Mouse (Mus musculus) kidney, adult 11 months (tissue): Measurements from ENCODE around the gene Ncor1.
"Not testable (repeated sequence)": the region's sequence is repeated elsewhere in the genome, so short reads cannot be mapped to it uniquely, and the experiment has no call there.

ENCODE experiments used
- DNase-seq: peaks from one replicate; pipeline ENCODE4 v3.0.0; 2022

The Ncor1 gene

DNA sequence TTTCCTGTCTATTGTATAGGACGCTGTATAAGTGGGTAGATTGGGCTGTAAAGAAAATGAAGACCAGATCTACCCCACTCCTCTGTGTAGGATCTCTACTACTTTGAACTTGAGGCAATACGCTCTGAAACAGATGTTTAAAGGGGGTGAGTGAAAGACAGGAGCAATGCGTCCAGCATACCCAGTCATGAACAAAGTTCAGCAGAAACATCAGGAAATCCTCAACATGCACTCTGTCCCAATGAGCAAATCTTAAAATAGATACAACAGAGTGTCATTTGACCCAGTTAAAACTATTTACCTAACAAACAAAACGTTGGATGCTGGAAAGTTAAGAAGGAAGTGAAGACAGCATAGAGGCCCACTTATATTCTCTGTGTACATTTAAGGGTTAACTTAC, 106.4 kb downstream of the Ncor1 start:
- no peak for DNase-seq

DNA sequence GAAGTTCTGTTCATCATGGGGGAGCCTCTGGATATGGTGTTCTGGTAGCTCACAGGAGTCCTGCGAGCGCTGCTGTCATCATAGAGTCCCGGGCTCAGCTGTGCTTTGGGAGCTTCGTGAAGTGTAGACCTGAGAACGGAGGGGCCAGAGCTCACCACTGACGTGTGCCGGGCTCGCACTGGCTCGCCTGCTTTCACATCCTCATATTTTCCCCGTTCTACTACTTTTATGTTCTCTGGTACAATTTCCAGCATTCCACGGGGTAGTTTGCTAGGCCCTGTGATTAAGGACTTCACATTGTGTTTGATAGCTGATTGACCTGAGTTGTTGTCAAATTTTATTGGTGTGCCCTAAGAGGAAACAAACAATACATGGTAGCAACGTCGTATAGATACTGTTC, 115.3 kb downstream of the Ncor1 start:
- no peak for DNase-seq

- no peak for DNase-seq
Observed at GRCm38 (mm10) chr11:62332228-62332627, 126.1 kb downstream of the Ncor1 start.

GRCm38 (mm10) chr11:62331141-62331540, 127.2 kb downstream of the Ncor1 start:
- no peak for DNase-seq

- no peak for DNase-seq
Observed at GRCm38 (mm10) chr11:62323659-62324058, 134.7 kb downstream of the Ncor1 start.

DNA sequence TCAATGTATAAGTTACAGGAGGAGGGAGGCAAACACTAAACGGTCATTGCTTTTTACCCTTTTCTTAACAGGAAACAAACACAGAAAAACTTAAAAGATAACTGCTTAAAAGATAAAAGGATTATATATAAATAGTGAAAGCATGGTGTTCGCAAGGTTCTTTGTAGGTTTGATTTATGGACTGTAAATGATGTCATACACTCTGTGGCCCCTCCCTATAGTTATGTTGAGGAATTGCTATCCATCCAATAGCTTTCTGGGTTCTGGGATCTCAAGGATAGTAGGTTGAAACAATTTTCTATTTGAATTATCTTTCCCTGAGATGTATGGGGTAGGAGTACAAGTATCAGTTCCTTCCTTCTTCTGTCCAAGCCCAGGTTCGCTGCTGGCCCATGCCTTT, 138.2 kb downstream of the Ncor1 start:
- no peak for DNase-seq

DNA sequence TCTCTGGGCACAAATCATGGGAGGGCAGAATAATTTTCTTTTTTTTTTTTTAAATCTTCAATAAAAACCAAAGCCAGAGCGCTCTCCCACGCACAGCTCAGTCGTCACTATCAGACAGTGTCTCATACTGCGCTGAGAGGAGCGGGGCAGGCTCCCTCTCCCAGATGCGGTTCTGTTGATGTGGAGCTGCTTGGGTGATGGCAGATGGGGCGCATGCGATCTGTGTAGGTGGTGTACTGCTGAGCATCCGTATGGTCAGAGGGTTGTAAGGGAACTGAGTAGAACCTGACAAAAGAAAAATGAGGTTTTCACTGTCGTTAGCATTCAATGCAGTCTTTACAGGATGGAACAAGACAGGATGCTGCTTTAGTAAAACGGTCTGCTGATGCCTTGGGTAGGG, 140.6 kb downstream of the Ncor1 start:
- DNase-seq = no peak

- DNase-seq = no peak
Observed at GRCm38 (mm10) chr11:62314984-62315383, 143.4 kb downstream of the Ncor1 start.

- DNase-seq = no peak
Observed at GRCm38 (mm10) chr11:62309296-62309695, 149.0 kb downstream of the Ncor1 start.

DNA sequence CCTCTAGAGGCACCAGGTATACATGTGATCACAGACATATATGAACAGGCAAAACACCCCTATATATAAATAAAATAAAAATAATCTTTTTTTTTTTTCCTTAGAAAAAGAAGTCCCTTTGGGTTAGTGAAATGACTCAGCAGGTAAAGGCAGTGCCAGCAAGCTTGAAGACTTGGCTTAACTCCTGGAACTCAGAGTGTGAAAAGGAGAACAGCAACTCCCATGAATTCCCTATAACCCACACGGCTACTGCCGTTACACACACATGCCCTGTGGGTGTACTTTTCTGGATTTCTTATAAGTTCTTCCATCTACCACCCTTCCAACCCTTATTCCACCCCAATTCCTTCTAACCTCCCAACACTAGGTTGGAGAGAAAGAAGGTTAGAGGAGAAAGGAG, 152.5 kb downstream of the Ncor1 start:
- no peak for DNase-seq

GRCm38 (mm10) chr11:62298883-62299282, 159.5 kb downstream of the Ncor1 start:
- DNase-seq = no peak

DNA sequence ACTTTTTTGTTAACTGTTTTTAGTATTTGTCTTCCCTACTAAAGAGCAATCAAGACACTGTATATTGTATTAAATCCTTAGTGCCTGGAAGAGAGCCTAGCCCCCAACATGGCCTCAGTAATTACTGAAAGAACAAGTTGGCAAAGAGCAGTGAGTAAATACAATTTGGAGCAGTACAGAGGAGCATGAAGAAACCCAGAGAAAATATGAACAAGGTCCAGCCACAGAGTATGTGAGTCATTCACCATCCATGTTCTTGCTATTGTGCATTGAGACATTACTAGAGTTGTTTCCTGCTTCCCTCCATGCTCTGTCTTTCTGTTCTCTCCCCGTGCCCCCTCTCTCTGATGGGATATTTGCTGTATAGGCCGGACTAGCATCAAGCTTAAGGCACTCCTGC, 164.2 kb downstream of the Ncor1 start:
- DNase-seq = no peak

- DNase-seq = no peak
Observed at GRCm38 (mm10) chr11:62287700-62288099, 170.6 kb downstream of the Ncor1 start.

- DNase-seq = no peak
Observed at GRCm38 (mm10) chr11:62285020-62285419, 173.3 kb downstream of the Ncor1 start.

DNA sequence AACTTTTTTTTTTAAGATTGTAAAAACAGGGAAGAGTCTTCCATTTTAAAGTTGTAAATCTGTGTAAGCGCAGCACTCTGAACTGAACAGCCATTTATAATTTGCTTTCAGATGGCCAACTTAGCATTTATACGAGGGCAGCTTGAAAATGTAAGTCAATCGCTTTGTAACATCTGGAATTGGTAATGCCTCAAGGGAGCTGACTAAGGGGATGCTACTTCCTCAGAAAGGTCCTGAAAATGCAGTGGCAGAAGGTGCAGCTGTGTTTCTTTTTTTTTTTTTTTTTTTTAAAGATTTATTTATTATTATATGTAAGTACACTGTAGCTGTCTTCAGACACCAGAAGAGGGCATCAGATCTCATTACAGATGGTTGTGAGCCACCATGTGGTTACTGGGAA, 174.3 kb downstream of the Ncor1 start:
- not testable (repeated sequence) for DNase-seq

GRCm38 (mm10) chr11:62281601-62281997, 176.7 kb downstream of the Ncor1 start:
- peak; percentile 84 for DNase-seq

DNA sequence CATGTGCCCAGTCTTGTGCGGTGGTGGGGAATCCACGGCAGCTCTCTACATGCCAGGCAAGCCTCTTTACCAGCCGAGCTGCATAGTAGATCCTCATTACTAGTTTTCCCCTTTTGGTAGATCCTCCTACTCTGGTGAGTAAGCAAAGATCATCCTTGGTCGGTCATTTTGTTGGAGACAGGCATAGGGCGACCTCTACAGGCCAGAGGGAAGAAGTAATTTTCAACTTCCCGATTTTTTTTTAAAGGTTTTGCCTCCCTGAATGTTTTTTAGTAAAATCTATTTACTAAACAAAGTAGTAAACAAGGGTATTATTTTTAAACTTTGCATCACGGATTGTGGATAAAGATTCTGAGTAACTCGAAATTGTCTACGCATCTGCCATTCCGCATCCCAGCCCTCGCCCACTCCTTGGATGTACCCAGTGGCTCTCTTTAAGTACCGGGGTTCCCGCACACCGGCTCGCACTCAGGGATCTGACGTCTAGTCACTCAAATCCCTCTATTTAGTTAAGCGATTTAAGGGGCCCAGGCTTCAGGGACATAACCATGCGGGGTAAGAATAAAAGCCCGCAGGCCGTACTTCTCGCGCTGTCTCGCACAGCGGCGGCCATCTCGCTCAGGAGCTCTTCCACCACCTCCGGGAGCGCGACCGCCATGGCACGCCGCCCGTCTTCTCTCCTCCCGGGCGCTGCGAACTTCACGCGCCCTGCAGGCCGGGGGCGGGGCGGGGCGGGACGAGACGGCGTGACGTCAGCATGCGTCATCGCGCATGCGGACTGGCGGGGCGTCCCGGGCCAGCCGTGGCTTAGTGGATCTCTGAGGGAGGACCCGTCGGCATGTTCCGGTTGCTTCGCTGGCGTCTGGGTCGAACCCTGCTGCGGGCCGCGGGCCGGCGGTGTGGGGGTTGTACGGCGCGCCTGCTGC, 177.4 kb downstream of the Ncor1 start, which contains the start of the genes Zswim7 and Ttc19:
Zswim7 (minus strand) TSS at position 701 of the 926 bp plus-strand sequence.
Ttc19 (plus strand) TSS at position 799 of the 926 bp plus-strand sequence.
- peak; percentile 91 for DNase-seq

DNA sequence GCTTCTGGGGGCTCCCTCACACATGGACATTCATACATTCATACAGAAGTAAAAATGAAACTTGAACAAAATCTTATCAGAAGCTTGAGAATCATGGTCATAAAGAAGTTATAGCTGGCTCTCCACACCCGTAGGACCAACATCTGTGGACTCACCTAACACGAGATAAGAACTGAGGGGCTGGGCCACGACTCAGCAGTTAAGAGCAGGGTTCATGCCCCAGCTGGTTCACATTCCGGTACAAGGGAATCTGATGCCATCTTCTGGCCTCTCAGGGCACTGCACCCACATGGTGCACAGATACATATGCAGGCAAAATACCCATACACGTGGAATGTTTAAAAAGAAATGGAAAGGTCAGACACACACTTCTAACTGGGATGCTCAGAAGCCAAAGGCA, 180.3 kb downstream of the Ncor1 start:
- DNase-seq = peak; percentile 62

DNA sequence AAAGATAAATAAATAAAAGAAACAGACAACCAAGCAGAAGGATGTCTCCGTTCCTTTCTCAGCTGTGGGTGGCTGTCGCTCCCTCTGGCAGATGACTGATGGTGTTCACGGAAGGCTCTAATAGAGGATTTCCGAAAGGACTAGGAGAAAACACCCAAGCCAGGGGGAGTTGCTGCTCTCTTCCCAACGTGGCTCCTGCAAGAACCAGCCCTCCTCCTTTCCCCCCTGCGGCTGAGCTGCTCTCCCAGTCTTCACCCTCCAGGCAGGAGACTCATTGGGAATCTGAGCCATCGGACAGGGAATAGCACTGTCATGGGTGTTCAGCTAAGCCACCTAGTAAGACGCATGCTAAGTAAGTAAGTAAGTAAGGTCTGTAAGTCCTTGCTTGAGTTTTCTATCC, 181.3 kb downstream of the Ncor1 start:
- DNase-seq = no peak

- no peak for DNase-seq
Observed at GRCm38 (mm10) chr11:62270851-62271250, 187.5 kb downstream of the Ncor1 start.

DNA sequence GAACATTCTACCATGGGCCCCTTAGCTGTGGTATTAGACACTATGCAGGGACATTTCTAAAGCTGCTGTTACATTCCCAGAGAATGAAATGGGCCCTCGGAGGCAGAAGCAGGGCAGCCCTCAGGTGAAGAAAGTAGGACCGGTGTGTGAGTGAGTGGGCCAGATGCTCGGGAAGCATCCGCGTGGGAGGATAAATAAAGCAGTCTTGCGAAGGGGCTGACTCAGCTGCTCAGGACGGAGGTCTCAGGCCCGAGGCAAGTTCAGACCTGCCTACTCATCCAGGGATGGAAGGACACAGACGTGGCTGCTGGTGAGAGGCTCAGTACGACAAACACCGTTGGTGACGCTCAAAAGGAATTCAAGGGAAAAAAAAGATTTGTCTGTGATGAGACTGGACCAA, 189.2 kb downstream of the Ncor1 start:
- DNase-seq = no peak

DNA sequence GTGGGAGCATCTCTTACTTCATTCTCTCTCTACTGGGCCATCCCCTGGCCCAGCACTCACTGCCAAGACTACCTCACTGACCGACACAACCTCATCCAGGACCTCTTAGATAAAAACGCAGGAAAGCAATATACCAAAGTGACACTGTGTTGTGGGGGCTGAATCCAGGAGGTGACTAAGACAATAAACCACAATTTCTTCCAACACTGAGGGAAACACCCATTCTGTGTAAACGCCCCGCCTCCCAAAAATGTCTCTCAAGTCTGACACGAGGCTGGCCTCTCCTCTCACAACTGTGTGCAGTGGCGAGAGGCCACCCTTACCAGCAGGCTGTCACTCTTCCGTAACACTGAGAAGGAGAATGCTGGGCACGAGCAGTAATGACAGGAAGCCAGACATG, 190.0 kb downstream of the Ncor1 start:
- no peak for DNase-seq

- no peak for DNase-seq
Observed at GRCm38 (mm10) chr11:62266466-62267214, 191.7 kb downstream of the Ncor1 start.
